Mouse (Mus musculus) limb, embryonic 14.5 days (tissue): ENCODE results near the gene Spn. TPM values are rescaled to one million over a fixed set of nuclear protein-coding genes. Genes with fewer than 3 reads are reported as not detected.
"Not testable (repeated sequence)": the region's sequence is repeated elsewhere in the genome, so short reads cannot be mapped to it uniquely, and the experiment has no call there.

Experiments used
- ATAC-seq: fragments of 200-750 bp; cut with Nextera tagmentation; 2 replicates; pipeline ENCODE4 v1.8.0; 2017; ENCODE audit warnings: low read depth, moderate number of reproducible peaks, moderate TSS enrichment; ENCODE audit not compliant: low FRiP score
- DNase-seq: peaks from one replicate; pipeline ENCODE4 v3.0.0-alpha.2; 2015; ENCODE audit warnings: low spot score
- H3K27ac ChIP-seq: fragments of 300-500 bp; sonication (generic); replicated peaks from 2 replicates; pipeline ENCODE4 v1.5.1; 2014; ENCODE audit warnings: low read depth, mild to moderate bottlenecking, low read length, moderate library complexity, mixed read lengths
- H3K27me3 ChIP-seq: fragments of 300-500 bp; sonication (generic); 2 replicates; pipeline ENCODE4 v1.6.1; 2014; ENCODE audit warnings: low read length, mixed read lengths; ENCODE audit not compliant: control insufficient read depth, insufficient read depth
- H3K36me3 ChIP-seq: fragments of 300-500 bp; sonication (generic); 2 replicates; pipeline ENCODE4 v1.6.1; 2014; ENCODE audit warnings: mild to moderate bottlenecking, low read length, moderate library complexity, mixed read lengths; ENCODE audit not compliant: control insufficient read depth, insufficient read depth
- H3K4me1 ChIP-seq: fragments of 300-500 bp; sonication (generic); 2 replicates; pipeline ENCODE4 v1.6.1; 2014; ENCODE audit warnings: antibody characterized with exemption, low read length, mixed read lengths; ENCODE audit not compliant: control insufficient read depth, insufficient read depth
- H3K4me2 ChIP-seq: fragments of 300-500 bp; sonication (generic); replicated peaks from 2 replicates; pipeline ENCODE4 v1.6.1; 2014; ENCODE audit warnings: low read depth, mild to moderate bottlenecking, low read length, moderate library complexity; ENCODE audit not compliant: severe bottlenecking
- H3K4me3 ChIP-seq: fragments of 300-500 bp; sonication (generic); replicated peaks from 2 replicates; pipeline ENCODE4 v1.5.1; 2014; ENCODE audit warnings: low read length
- H3K9ac ChIP-seq: fragments of 300-500 bp; sonication (generic); 2 replicates; pipeline ENCODE4 v1.6.1; 2014; ENCODE audit warnings: mild to moderate bottlenecking, low read depth, low read length, moderate library complexity; ENCODE audit not compliant: severe bottlenecking
- H3K9me3 ChIP-seq: fragments of 300-500 bp; sonication (generic); 2 replicates; pipeline ENCODE4 v1.6.1; 2016; ENCODE audit warnings: low read length; ENCODE audit not compliant: control insufficient read depth
- POLR2A ChIP-seq: fragments of 200-500 bp; IDR thresholded peaks from 2 replicates; pipeline ENCODE4 v1.8.0; 2012; ENCODE audit warnings: inconsistent platforms, mild to moderate bottlenecking, moderate library complexity, borderline replicate concordance; ENCODE audit not compliant: insufficient read depth, insufficient read length; ENCODE audit errors: extremely low read depth
- WGBS: fragments of 180-500 bp; shearing (Covaris S2); extraction: QIAGEN DNeasy Blood & Tissue Kit; methylation state at CpG from one replicate; pipeline ENCODE4 v1.1.7; 2014; 5-methylcytosine and 5-hydroxymethylcytosine counted together
- polyA plus RNA-seq, 2 experiments: library from polyadenylated mRNA; depleted of rRNA in 1 of 2; stranded (reverse) in 1 of 2; unstranded in 1 of 2; fragments of >200 nt; fragmentation: Nextera tagmentation in 1 of 2; extraction: Ambion mirVana in 1 of 2; gene quantifications; 2 replicates each; pipeline versions ENCODE4 v1.2.1 to v1.2.3; 2012 to 2014

Spn gene
- polyA plus RNA-seq, 2 experiments: 0.37 to 0.73 TPM

- ATAC-seq (no peak), DNase-seq (no peak)
- H3K4me2 ChIP-seq: no peak overlapping the region
- no peaks in the 10 kb centered on the region for H3K27me3 ChIP-seq
- no peaks in the 10 kb centered on the region for H3K36me3 ChIP-seq
- no peaks in the 10 kb centered on the region for H3K4me1 ChIP-seq
- no peaks in the 10 kb centered on the region for H3K9me3 ChIP-seq
- no peak overlapping the region for H3K27ac ChIP-seq
- no peak overlapping the region for H3K9ac ChIP-seq
- no peak for TF ChIP-seq POLR2A
- WGBS: 75% methylated on average over 8 of the region's 8 CpGs
- H3K4me3 ChIP-seq: no peak overlapping the region
Observed at GRCm38 (mm10) chr7:127183345-127183744, 45.7 kb upstream of the Spn start.

- not testable (repeated sequence) for DNase-seq, H3K36me3 ChIP-seq, H3K27me3 ChIP-seq, H3K27ac ChIP-seq, H3K9ac ChIP-seq, H3K4me3 ChIP-seq, H3K4me1 ChIP-seq, H3K9me3 ChIP-seq, H3K4me2 ChIP-seq, ATAC-seq
- WGBS: 38% methylated on average over 3 of the region's 3 CpGs
Observed at GRCm38 (mm10) chr7:127181724-127182123, 44.1 kb upstream of the Spn start.

GRCm38 (mm10) chr7:127180783-127181182, 43.2 kb upstream of the Spn start:
- H3K4me1 ChIP-seq: no peaks in the 10 kb centered on the region
- H3K27me3 ChIP-seq: no peaks in the 10 kb centered on the region
- no peak for TF ChIP-seq POLR2A
- H3K9me3 ChIP-seq: no peaks in the 10 kb centered on the region
- H3K36me3 ChIP-seq: no peaks in the 10 kb centered on the region
- ATAC-seq (no peak), DNase-seq (no peak)
- H3K4me3 ChIP-seq: no peak overlapping the region
- no peak overlapping the region for H3K27ac ChIP-seq
- no peak overlapping the region for H3K9ac ChIP-seq
- no peak overlapping the region for H3K4me2 ChIP-seq
- WGBS: 85% methylated on average over 2 of the region's 2 CpGs

- Histone ChIP-seq H3K4me2 (no peak overlapping the region), H3K4me1 (no peaks in the 10 kb centered on the region), H3K9ac (no peak overlapping the region), H3K9me3 (no peaks in the 10 kb centered on the region), H3K4me3 (no peak overlapping the region), H3K27ac (no peak overlapping the region), H3K27me3 (no peaks in the 10 kb centered on the region), H3K36me3 (no peaks in the 10 kb centered on the region)
- DNase-seq (no peak), ATAC-seq (no peak)
- 78% methylated on average over 4 of the region's 4 CpGs for WGBS
- TF ChIP-seq POLR2A: no peak
Observed at GRCm38 (mm10) chr7:127176937-127177336, 39.3 kb upstream of the Spn start.

GRCm38 (mm10) chr7:127166501-127166900, 28.9 kb upstream of the Spn start:
- H3K4me2 ChIP-seq: no peak overlapping the region
- WGBS: 88% methylated on average over 5 of the region's 5 CpGs
- DNase-seq: no peak

More at GRCm38 (mm10) chr7:127166501-127166900, 28.9 kb upstream of the Spn start:
- no peak overlapping the region for H3K4me3 ChIP-seq
- no peaks in the 10 kb centered on the region for H3K27me3 ChIP-seq
- H3K9ac ChIP-seq: no peak overlapping the region
- no peaks in the 10 kb centered on the region for H3K4me1 ChIP-seq
- H3K9me3 ChIP-seq: no peaks in the 10 kb centered on the region
- no peak overlapping the region for H3K27ac ChIP-seq
- ATAC-seq: no peak
- TF ChIP-seq POLR2A: no peak
- no peaks in the 10 kb centered on the region for H3K36me3 ChIP-seq
